ENCODE assay signal across 8 mouse cellular contexts in genomic region chr12:26470042-26470409, GRCm38 (mm10). TPM values are rescaled to one million over a fixed set of nuclear protein-coding genes. Genes with fewer than 3 reads are reported as not detected.
A peak's percentile ranks its signal among the peaks of the same experiment; 100 is the strongest.
DNase-seq lines count a peak whose midpoint lies in the region; ATAC-seq lines count a peak whose summit lies in the region.

No protein-coding gene starts in this region.

- no peaks in the 10 kb centered on the region for H3K9me3 ChIP-seq in heart, embryonic 15.5 days (replicated peaks)
- no peaks in the 10 kb centered on the region for H3K9me3 ChIP-seq in forebrain, embryonic 15.5 days
- H3K9me3 ChIP-seq in midbrain, embryonic 10.5 days (replicated peaks): no peaks in the 10 kb centered on the region

- H3K4me2 ChIP-seq in heart, embryonic 15.5 days: peak overlapping the region; percentile 98
- peak overlapping the region; percentile 83 for H3K4me2 ChIP-seq in forebrain, embryonic 15.5 days (replicated peaks)

- peak overlapping the region; percentile 71 for H3K9ac ChIP-seq in heart, embryonic 15.5 days
- H3K9ac ChIP-seq in forebrain, embryonic 15.5 days (replicated peaks): peak overlapping the region; percentile 63

- H3K36me3 ChIP-seq in heart, embryonic 15.5 days: no peaks in the 10 kb centered on the region
- H3K36me3 ChIP-seq in forebrain, embryonic 15.5 days: no peaks in the 10 kb centered on the region
- H3K36me3 ChIP-seq in midbrain, embryonic 10.5 days: no peaks in the 10 kb centered on the region

- intact Hi-C loops in gastrocnemius, postnatal 14 days (cut with DNase I; ENCODE audit: low total_unique reads): no loop called here

- peaks cover 7% of the 10 kb centered on the region for H3K4me1 ChIP-seq in heart, embryonic 15.5 days (replicated peaks)
- peaks cover 17% of the 10 kb centered on the region for H3K4me1 ChIP-seq in forebrain, embryonic 15.5 days
- H3K4me1 ChIP-seq in midbrain, embryonic 10.5 days: peaks cover 25% of the 10 kb centered on the region

- 25% methylated on average over 6 of the region's 6 CpGs for WGBS in heart, embryonic 15.5 days
- 22% methylated on average over 6 of the region's 6 CpGs for WGBS in forebrain, embryonic 15.5 days
- WGBS in midbrain, embryonic 10.5 days: 28% methylated on average over 6 of the region's 6 CpGs

- peak overlapping the region; percentile 67 for H3K4me3 ChIP-seq in heart, embryonic 15.5 days
- peak overlapping the region; percentile 50 for H3K4me3 ChIP-seq in forebrain, embryonic 15.5 days
- H3K4me3 ChIP-seq in midbrain, embryonic 10.5 days: peak overlapping the region; percentile 81

- H3K27me3 ChIP-seq in heart, embryonic 15.5 days: no peaks in the 10 kb centered on the region
- no peaks in the 10 kb centered on the region for H3K27me3 ChIP-seq in forebrain, embryonic 15.5 days
- H3K27me3 ChIP-seq in midbrain, embryonic 10.5 days (ENCODE audit: low read depth, poor library complexity, severe bottlenecking): 0 out of 2 replicates have a peak, but pooled peaks cover 7% of the 10 kb centered on the region

- no peak for ATAC-seq in heart, embryonic 15.5 days (replicated peaks; ENCODE audit: insufficient number of reproducible peaks, insufficient read depth, low FRiP score, low read depth)
- ATAC-seq in forebrain, embryonic 15.5 days (replicated peaks): 0 out of 2 replicates have a peak, but pooled peaks have one; percentile 8

- no peak overlapping the region for H3K27ac ChIP-seq in heart, embryonic 15.5 days
- H3K27ac ChIP-seq in forebrain, embryonic 15.5 days (replicated peaks): peak overlapping the region; percentile 82
- H3K27ac ChIP-seq in midbrain, embryonic 10.5 days (replicated peaks): peak overlapping the region; percentile 92

- DNase-seq in heart, adult 18-20 months: no peak
- peak; percentile 45 for DNase-seq in MN1 (ENCODE audit: low spot score)
- DNase-seq in midbrain, embryonic 10.5 days (ENCODE audit: low spot score): no peak
- no peak for DNase-seq in right cerebral cortex, adult 2 months (ENCODE audit: low spot score in 2 of 2)
- DNase-seq in gastrocnemius, adult 8-10 months (ENCODE audit: low spot score in 2 of 2): no peak
- DNase-seq in gastrocnemius, postnatal 14 days: no peak

RNA-seq across cellular contexts. Expression of gene Cmpk2, which starts 1.0 kb away (rescaled TPM):
- polyA plus RNA-seq in heart, embryonic 15.5 days (2015; fragmentation: Nextera tagmentation; extraction: Ambion mirVana): 2.3 and 4.5 TPM in 2 replicates
- total RNA-seq in heart, adult 18-20 months (2021): 1 to 10 TPM; 5.0 to 6.4 TPM
- polyA plus RNA-seq in forebrain, embryonic 15.5 days (2015; fragmentation: Nextera tagmentation; extraction: Ambion mirVana): 10.4 and 11.5 TPM in 2 replicates
- 4.2 and 6.2 TPM in 2 replicates for polyA plus RNA-seq in midbrain, embryonic 10.5 days (2016; fragmentation: Nextera tagmentation; extraction: Ambion mirVana)
- 1 to 10 TPM in 1 of 4 experiments, under 1 TPM in 3; 0.67 to 1.2 (median 0.73) TPM for total RNA-seq in gastrocnemius, adult 8-10 months (2022)
- total RNA-seq in gastrocnemius, postnatal 14 days (2021): 1 to 10 TPM; 2.9 to 3.0 TPM

RNA-seq across cellular contexts. Expression of gene Rsad2, which starts 13.8 kb away (rescaled TPM):
- polyA plus RNA-seq in heart, embryonic 15.5 days (2015; fragmentation: Nextera tagmentation; extraction: Ambion mirVana): 2.6 and 3.5 TPM in 2 replicates
- 1 to 10 TPM; 5.8 to 7.8 TPM for total RNA-seq in heart, adult 18-20 months (2021)
- polyA plus RNA-seq in forebrain, embryonic 15.5 days (2015; fragmentation: Nextera tagmentation; extraction: Ambion mirVana): 0.43 and 0.49 TPM in 2 replicates
- polyA plus RNA-seq in midbrain, embryonic 10.5 days (2016; fragmentation: Nextera tagmentation; extraction: Ambion mirVana): 0.14 and 0.35 TPM in 2 replicates
- total RNA-seq in gastrocnemius, adult 8-10 months (2022): 1 to 10 TPM in 1 of 4 experiments, under 1 TPM in 3; 0.27 to 1.1 (median 0.49) TPM
- total RNA-seq in gastrocnemius, postnatal 14 days (2021): 1 to 10 TPM; 1.4 to 1.5 TPM

RNA-seq across cellular contexts. Expression of gene Rnf144a, which starts 55.0 kb away (rescaled TPM):
- 11.8 and 16.6 TPM in 2 replicates for polyA plus RNA-seq in heart, embryonic 15.5 days (2015; fragmentation: Nextera tagmentation; extraction: Ambion mirVana)
- total RNA-seq in heart, adult 18-20 months (2021): 10 to 100 TPM in 1 of 2 experiments, 1 to 10 TPM in 1; 9.7 to 12.1 TPM
- 39.6 and 40.2 TPM in 2 replicates for polyA plus RNA-seq in forebrain, embryonic 15.5 days (2015; fragmentation: Nextera tagmentation; extraction: Ambion mirVana)
- 35.5 and 35.6 TPM in 2 replicates for polyA plus RNA-seq in midbrain, embryonic 10.5 days (2016; fragmentation: Nextera tagmentation; extraction: Ambion mirVana)
- total RNA-seq in gastrocnemius, adult 8-10 months (2022): 1 to 10 TPM; 2.3 to 3.1 (median 3.0) TPM
- 10 to 100 TPM; 18.7 to 22.9 TPM for total RNA-seq in gastrocnemius, postnatal 14 days (2021)
